Mouse (Mus musculus): ENCODE results near the gene Pex10.

The Pex10 gene

DNA sequence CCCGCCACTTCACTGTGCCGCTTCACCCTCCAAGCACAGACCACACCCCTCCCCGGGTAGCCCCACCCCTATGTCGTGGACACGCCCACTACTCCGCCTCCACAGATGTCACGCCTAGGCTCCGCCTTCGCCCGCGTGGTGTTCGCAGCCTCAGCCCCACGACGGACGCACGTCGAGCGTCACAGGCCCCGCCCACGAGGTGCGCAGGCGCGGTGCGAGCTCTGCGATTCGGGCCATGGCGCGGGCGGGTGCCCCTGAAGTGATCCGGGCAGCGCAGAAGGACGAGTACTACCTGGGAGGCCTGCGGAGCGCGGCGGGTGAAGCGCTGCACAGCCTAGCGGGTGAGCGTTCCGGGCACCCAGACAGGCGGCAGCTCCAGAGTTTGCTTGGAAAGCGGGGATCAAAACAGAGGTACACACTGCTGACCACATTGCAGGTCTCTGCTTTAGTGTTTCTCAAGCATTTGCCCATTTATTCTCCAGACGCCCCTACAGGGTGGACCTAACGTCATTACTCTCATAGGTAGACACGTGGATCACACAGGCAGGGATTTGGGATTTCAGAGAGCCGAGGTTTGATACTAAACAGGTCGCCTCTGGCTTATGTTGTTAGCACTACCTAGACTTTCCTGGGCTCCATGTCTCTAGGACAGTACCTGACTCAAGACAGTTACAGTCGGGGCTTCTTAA is at the start of gene Pex10:
Gene Pex10, plus strand, starts transcription at position 183 of the 689 bp plus-strand sequence.
- in situ Hi-C loops (cut with MseI, MboI), result loop anchor here in 1 of 2 experiments (5.0 kb wide), 1 partner anchor 100 kb away; no protein-coding TSS in a partner anchor

DNA sequence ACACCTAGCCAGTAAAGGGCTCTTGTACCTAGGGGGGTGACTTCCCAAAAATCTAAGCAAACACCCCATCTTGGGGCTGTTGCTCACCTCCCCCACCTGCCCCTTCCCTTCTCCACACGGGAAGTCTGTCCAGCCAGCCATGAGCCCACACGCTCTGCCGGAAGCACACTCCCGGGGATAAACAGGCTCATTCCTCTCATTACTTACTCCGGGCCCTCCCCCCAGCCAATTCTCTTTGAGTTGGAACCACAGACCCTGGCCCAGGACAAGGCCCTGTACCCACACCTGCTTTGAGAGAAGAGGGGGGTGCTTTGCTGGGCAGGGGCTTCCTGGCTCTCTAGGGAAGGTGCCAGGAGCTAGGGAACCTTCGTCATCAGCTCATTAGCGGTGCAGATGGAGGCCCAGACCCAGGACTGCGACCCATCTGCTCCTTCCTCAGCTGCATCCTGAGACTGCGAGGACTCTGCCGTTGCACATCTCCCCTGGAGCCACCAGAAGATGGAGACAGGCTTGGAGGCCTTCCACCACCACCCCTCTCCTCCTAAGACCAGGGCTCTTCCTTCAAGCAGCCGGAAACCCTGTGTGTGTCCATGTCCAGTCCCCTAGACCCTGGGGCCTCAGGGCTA is 49.5 kb upstream of the Pex10 start:
- in situ Hi-C loops (cut with MseI, MboI), result no loop called here

DNA sequence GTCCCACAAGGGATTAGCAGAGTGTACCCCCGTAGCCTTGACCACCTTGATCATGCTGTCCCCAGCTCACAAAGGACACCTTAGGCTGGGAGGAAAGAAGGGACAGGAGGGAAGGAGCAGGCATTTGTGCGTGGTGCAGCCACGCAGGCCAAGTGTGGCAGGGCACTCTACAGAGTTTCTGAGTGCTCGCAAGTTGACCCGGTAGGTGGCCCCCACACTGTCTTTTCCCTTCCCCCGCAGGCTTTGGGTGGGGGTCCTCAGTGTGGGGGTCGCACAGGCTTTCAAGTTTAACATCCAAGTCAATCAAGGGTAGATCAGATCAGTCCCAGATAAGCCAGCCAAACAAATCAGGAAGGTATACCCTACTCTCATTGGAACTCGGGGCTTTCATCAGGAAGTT is 48.8 kb upstream of the Pex10 start:
- in situ Hi-C loops (cut with MseI, MboI), result no loop called here

GRCm38 (mm10) chr4:155018601-155019335 is 48.0 kb upstream of the Pex10 start:
- in situ Hi-C loops (cut with MseI, MboI), result no loop called here

DNA sequence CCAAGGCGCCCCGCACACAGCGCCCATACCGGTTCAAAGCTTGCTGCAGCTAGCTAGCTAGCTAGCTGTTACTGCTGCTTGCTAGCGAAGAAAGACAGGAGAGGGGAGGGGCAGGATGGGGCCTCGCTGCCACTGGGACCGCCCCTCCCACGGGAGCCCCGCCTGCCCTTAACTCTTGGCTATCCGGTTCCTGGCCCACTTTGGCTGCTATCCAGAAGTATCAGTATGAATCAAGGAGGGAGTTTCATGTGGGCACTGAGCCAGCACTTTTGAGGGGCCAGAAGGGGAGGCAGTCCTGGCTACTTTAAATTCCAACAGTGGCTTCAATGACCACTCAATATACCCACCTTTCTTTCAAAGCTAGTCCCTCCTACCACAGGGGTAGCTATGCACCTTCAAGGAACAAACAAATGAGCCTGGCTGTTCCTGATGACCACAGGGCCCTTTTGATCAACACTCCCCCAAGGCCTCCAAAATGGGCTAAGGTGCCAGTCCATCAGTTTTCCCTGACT is 47.4 kb upstream of the Pex10 start:
- in situ Hi-C loops (cut with MseI, MboI), result no loop called here

DNA sequence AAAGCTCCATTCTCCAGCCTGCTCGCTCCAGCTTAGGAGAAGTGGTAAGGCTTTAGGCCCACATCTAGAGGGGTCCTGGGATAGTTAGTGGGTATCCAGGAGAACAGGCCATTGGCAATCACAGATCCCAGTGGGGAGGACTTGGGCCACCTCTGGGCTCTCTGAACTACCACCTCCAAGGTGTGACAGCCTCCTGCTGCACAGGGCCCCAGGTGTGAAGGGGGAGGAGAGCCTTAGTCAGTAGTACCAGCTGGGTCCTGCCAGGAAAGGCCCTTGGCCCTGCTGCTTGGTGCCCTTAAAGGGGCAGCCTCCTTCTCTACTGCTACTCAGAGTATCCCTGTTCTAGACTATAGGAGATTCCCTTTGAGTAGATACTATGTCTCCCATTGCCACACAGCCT is 46.7 kb upstream of the Pex10 start:
- in situ Hi-C loops (cut with MseI, MboI), result no loop called here

DNA sequence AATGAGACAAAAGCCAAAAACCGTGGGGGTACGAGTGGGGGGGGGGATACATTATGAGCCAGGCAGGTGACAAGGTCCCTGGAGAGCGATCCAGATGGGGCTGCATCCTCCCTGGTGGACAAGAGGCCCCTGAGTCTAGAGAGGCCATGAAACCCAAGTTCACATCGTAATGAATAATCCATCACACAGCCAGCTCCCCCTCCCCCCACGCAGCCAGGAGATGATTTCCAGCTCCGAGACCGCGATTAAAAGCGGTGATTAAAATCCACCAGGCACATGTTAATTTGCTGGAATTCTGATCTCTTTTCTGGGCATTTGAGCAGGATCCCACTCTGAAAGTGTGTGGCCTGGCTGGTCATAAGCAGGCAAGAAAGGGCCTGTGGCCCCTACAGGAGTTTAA is 46.0 kb upstream of the Pex10 start:
- in situ Hi-C loops (cut with MseI, MboI), result no loop called here

GRCm38 (mm10) chr4:155022228-155022855 is 44.5 kb upstream of the Pex10 start:
- in situ Hi-C loops (cut with MseI, MboI), result no loop called here

GRCm38 (mm10) chr4:155024170-155025010 is 42.4 kb upstream of the Pex10 start:
- in situ Hi-C loops (cut with MseI, MboI), result no loop called here

GRCm38 (mm10) chr4:155033115-155033514 is 33.7 kb upstream of the Pex10 start:
- in situ Hi-C loops (cut with MseI, MboI), result no loop called here

- in situ Hi-C loops (cut with MseI, MboI), result no loop called here
Measured at GRCm38 (mm10) chr4:155034202-155034601, 32.6 kb upstream of the Pex10 start.

DNA sequence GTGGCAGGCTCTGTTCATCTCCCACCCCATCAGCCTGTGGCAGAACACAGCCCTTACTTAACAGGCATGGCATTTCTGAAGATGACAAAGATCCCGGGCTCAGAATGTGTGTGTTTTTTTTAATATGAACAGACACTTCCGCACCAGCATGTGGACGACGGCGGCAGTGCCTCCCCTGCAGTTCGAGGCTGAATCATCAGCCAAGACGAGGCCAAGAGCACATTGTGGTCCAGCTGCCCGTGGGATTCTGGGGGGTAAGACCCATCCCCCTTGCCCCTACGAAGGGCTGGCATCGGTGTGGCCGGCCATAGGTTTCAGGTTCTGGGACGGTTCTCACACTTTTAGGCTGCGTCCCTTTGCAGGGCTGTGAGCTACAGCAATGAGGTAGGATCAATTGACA is 32.0 kb upstream of the Pex10 start:
- in situ Hi-C loops (cut with MseI, MboI), result no loop called here

DNA sequence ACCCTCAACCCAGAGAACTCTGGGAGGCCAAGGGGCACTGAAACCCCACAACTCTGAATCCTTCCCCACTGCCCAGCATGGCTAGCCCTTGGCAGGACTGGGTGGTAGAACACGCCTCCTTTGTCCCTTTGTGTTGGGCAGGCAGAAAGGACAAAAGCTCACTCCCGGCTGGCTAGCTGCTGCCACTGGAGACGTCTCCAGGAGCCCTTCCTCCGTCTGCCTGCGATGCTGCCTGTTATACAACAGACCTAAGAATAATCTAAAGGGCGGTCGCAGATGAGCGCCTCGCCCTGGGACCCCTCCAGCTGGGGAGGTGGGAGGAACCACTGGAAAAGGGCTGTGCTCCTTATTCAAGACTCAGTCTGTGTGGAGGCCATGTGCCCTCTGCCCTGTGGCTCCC is 26.6 kb upstream of the Pex10 start:
- in situ Hi-C loops (cut with MseI, MboI), result no loop called here

DNA sequence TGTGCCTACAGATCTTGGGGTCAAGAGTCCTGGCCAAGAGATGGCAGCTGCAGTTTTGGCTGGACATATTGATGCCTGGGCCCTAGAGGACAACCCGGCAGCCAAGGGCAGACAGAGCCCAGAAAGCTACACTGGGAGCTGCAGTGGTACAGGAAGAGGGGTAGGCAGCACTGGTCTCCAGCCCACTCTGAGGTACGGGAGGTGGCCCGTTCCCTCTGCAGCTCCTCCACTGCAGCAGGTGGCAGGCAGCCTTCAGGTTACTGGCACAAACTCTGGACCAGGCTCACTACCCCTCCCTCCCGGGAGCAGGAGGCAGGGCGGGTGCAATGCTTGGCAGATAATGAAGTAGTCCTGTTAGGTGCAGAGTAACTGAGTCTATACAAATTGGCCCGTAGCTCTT is 26.1 kb upstream of the Pex10 start:
- in situ Hi-C loops (cut with MseI, MboI), result no loop called here

GRCm38 (mm10) chr4:155042606-155043288 is 24.1 kb upstream of the Pex10 start:
- in situ Hi-C loops (cut with MseI, MboI), result no loop called here

- in situ Hi-C loops (cut with MseI, MboI), result no loop called here
Measured at GRCm38 (mm10) chr4:155043289-155043625, 23.6 kb upstream of the Pex10 start.

DNA sequence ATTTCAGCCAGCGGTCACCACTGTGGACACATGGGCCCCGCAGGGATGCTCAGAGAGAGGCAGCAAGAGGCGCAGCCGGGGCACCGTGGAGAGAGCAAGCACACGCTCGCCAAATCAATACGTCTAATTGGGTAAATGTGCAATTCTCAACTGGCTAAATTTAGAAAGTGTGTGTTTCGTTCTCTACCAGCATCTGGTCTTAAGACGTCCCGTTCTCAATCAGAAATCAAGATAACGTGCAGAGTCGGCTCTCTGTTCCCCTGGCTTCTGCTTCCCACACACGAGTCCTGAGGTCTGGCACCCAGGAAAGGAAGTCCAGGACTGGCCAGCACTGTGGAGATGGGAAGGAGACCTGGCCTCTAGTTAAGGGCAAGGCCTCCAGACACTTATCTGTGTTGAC is 20.2 kb upstream of the Pex10 start:
- in situ Hi-C loops (cut with MseI, MboI), result no loop called here

DNA sequence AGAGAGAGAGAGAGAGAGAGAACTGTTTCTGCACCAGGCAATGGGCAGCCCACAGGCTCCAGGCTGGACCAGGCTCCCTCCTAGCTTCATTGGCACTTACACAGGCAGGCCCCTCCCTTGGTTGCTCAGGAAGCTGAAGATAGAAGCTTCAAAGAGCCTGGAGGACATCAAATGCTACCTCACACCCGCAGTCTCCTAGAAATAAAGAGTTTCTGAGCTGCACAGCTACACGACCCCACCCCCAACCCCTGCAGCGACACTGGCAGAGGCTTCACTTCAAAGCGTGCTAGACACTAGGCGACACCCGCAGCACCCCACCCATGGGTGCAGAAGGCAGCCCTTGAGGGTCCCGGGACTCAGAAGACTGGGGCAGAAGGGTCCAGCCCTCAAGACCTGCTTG is 16.7 kb upstream of the Pex10 start:
- in situ Hi-C loops (cut with MseI, MboI), result no loop called here

DNA sequence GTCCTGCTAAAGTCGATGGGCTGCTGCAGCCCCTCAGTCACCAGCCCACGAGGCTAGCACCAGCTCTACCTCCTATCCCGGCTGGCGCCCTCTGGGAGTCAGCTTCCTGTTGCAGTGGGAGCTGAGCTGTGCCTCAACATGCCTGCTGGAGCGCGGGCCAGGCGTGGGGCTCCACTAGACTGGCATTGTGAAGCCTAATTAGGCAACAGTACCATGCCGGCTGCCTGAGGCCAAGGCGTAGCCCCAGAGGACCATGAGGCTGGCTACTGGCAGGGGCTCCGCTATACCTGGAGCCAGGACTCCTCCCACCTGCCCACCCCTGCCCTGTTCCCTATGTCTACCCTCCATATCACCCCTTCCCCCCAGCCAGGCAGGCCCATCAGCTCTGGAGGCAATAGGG is 10.1 kb upstream of the Pex10 start, which contains the start of gene Plch2:
Gene Plch2, minus strand, starts transcription at position 61 of the 400 bp plus-strand sequence.
- in situ Hi-C loops (cut with MseI, MboI), result no loop called here

DNA sequence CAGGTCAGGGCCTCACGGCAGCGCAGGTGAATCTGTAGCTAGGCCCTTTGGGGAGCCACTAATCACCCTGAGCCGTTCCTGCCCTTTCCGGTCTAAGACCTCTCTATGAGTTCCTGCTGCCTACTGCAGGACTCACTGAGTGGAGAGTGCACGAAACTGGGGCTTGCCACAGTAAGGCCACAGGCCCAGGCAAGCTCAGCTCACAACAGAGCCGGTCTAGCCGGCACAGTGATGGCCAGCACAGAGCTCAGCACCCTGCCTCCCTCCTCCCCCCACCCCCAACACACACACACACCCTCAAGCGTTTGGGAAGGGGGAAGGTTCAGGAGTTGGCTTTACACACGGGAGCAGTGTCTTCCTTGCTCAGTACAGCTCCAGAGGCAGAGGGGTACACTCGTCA is 8.5 kb upstream of the Pex10 start:
- in situ Hi-C loops (cut with MseI, MboI), result no loop called here

GRCm38 (mm10) chr4:155063895-155064294 is 2.9 kb upstream of the Pex10 start:
- in situ Hi-C loops (cut with MseI, MboI), result loop anchor here (5.0 kb wide), 2 partner anchors 87 to 187 kb away; no protein-coding TSS in a partner anchor
